Mouse (Mus musculus) intestine, embryonic 15.5 days (tissue): ENCODE measurements around the gene Tnr. TPM values are rescaled to one million over a fixed set of nuclear protein-coding genes. Genes with fewer than 3 reads are reported as not detected.

ENCODE experiments used
- ATAC-seq: fragments of 200-750 bp; cut with Nextera tagmentation; 2 replicates; pipeline ENCODE4 v1.8.0; 2017; ENCODE audit warnings: moderate TSS enrichment, moderate library complexity
- H3K27ac ChIP-seq: fragments of 300-500 bp; sonication (generic); 2 replicates; pipeline ENCODE4 v1.5.1; 2015; ENCODE audit warnings: mild to moderate bottlenecking, inconsistent platforms
- H3K27me3 ChIP-seq: fragments of 300-500 bp; sonication (generic); replicated peaks from 2 replicates; pipeline ENCODE4 v1.6.1; 2015; ENCODE audit warnings: inconsistent platforms
- H3K36me3 ChIP-seq: fragments of 300-500 bp; sonication (generic); 2 replicates; pipeline ENCODE4 v1.6.1; 2015; ENCODE audit warnings: inconsistent platforms
- H3K4me1 ChIP-seq: fragments of 300-500 bp; sonication (generic); replicated peaks from 2 replicates; pipeline ENCODE4 v1.6.1; 2015; ENCODE audit warnings: inconsistent platforms
- H3K4me2 ChIP-seq: fragments of 300-500 bp; sonication (generic); replicated peaks from 2 replicates; pipeline ENCODE4 v1.6.1; 2015; ENCODE audit warnings: mild to moderate bottlenecking, inconsistent platforms
- H3K4me3 ChIP-seq: fragments of 300-500 bp; sonication (generic); replicated peaks from 2 replicates; pipeline ENCODE4 v1.5.1; 2015; ENCODE audit warnings: inconsistent platforms
- H3K9ac ChIP-seq: fragments of 300-500 bp; sonication (generic); 2 replicates; pipeline ENCODE4 v1.6.1; 2015; ENCODE audit warnings: inconsistent platforms
- H3K9me3 ChIP-seq: fragments of 300-500 bp; sonication (generic); 2 replicates; pipeline ENCODE4 v1.6.1; 2016; ENCODE audit warnings: inconsistent platforms
- WGBS: fragments of 180-500 bp; shearing (Covaris S2); methylation state at CpG from one replicate; pipeline ENCODE4 v1.1.7; 2015; 5-methylcytosine and 5-hydroxymethylcytosine counted together
- polyA plus RNA-seq: library from polyadenylated mRNA; unstranded; fragments of >200 nt; fragmentation: Nextera tagmentation; extraction: Ambion mirVana; gene quantifications from 2 replicates; pipeline ENCODE4 v1.2.1, GENCODE M21; 2015

Gene Tnr
- polyA plus RNA-seq, 1 experiment from 2014 or later, result 0.43 TPM

GRCm38 (mm10) chr1:159745311-159745710, 221.7 kb downstream of the Tnr start:
- Histone ChIP-seq H3K27ac (no peak overlapping the region), H3K4me3 (no peak overlapping the region), H3K36me3 (no peaks in the 10 kb centered on the region), H3K9ac (no peak overlapping the region), H3K4me2 (no peak overlapping the region), H3K4me1 (no peaks in the 10 kb centered on the region), H3K27me3 (no peaks in the 10 kb centered on the region), H3K9me3 (no peaks in the 10 kb centered on the region)
- no peak for ATAC-seq
- WGBS, result 57% methylated on average over 2 of the region's 2 CpGs

- WGBS, result 68% methylated on average over 7 of the region's 7 CpGs
- no peak overlapping the region for H3K4me3 ChIP-seq
- no peaks in the 10 kb centered on the region for H3K4me1 ChIP-seq
- H3K9ac ChIP-seq, result no peak overlapping the region
- H3K27ac ChIP-seq, result no peak overlapping the region
- no peak for ATAC-seq
- no peak overlapping the region for H3K4me2 ChIP-seq
- H3K9me3 ChIP-seq, result no peaks in the 10 kb centered on the region
- H3K27me3 ChIP-seq, result no peaks in the 10 kb centered on the region
- no peaks in the 10 kb centered on the region for H3K36me3 ChIP-seq
Observed at GRCm38 (mm10) chr1:159747969-159748368, 224.4 kb downstream of the Tnr start.

GRCm38 (mm10) chr1:159750411-159750810, 226.8 kb downstream of the Tnr start:
- Histone ChIP-seq H3K27ac (no peak overlapping the region), H3K9ac (no peak overlapping the region), H3K4me1 (no peaks in the 10 kb centered on the region), H3K27me3 (no peaks in the 10 kb centered on the region), H3K36me3 (no peaks in the 10 kb centered on the region), H3K4me3 (no peak overlapping the region), H3K4me2 (no peak overlapping the region), H3K9me3 (no peaks in the 10 kb centered on the region)
- 43% methylated on average over 5 of the region's 5 CpGs for WGBS
- no peak for ATAC-seq

- 28% methylated on average over 6 of the region's 6 CpGs for WGBS
- Histone ChIP-seq H3K27me3 (no peaks in the 10 kb centered on the region), H3K4me3 (no peak overlapping the region), H3K4me2 (no peak overlapping the region), H3K9ac (no peak overlapping the region), H3K36me3 (no peaks in the 10 kb centered on the region), H3K27ac (no peak overlapping the region), H3K9me3 (no peaks in the 10 kb centered on the region), H3K4me1 (no peaks in the 10 kb centered on the region)
- ATAC-seq, result no peak
Observed at GRCm38 (mm10) chr1:159750876-159751275, 227.3 kb downstream of the Tnr start.

GRCm38 (mm10) chr1:159760970-159761369, 237.4 kb downstream of the Tnr start:
- no peaks in the 10 kb centered on the region for H3K9me3 ChIP-seq
- H3K4me3 ChIP-seq, result no peak overlapping the region
- no peak for ATAC-seq

GRCm38 (mm10) chr1:159763901-159764300, 240.3 kb downstream of the Tnr start:
- no peak overlapping the region for H3K4me3 ChIP-seq
- whole genome bisulfite sequencing, result 66% methylated on average over 2 of the region's 2 CpGs
- H3K4me1 ChIP-seq, result 0 out of 2 replicates have a peak, but pooled peaks cover 4% of the 10 kb centered on the region
- no peaks in the 10 kb centered on the region for H3K9me3 ChIP-seq
- no peak overlapping the region for H3K27ac ChIP-seq
- no peaks in the 10 kb centered on the region for H3K36me3 ChIP-seq
- H3K9ac ChIP-seq, result no peak overlapping the region
- no peaks in the 10 kb centered on the region for H3K27me3 ChIP-seq
- H3K4me2 ChIP-seq, result no peak overlapping the region
- ATAC-seq, result no peak

More at GRCm38 (mm10) chr1:159760970-159761369, 237.4 kb downstream of the Tnr start:
- no peaks in the 10 kb centered on the region for H3K36me3 ChIP-seq
- H3K9ac ChIP-seq, result no peak overlapping the region
- no peak overlapping the region for H3K4me2 ChIP-seq
- no peaks in the 10 kb centered on the region for H3K4me1 ChIP-seq
- H3K27me3 ChIP-seq, result no peaks in the 10 kb centered on the region
- no peak overlapping the region for H3K27ac ChIP-seq

- H3K4me2 ChIP-seq, result no peak overlapping the region
- 58% methylated on average over 2 of the region's 2 CpGs for WGBS
- no peak for ATAC-seq
- no peaks in the 10 kb centered on the region for H3K36me3 ChIP-seq
- no peak overlapping the region for H3K9ac ChIP-seq
- no peaks in the 10 kb centered on the region for H3K27me3 ChIP-seq
- H3K27ac ChIP-seq, result no peak overlapping the region
- no peak overlapping the region for H3K4me3 ChIP-seq
- no peaks in the 10 kb centered on the region for H3K9me3 ChIP-seq
- 0 out of 2 replicates have a peak, but pooled peaks cover 4% of the 10 kb centered on the region for H3K4me1 ChIP-seq
Observed at GRCm38 (mm10) chr1:159764897-159765296, 241.3 kb downstream of the Tnr start.

- Histone ChIP-seq H3K9me3 (no peaks in the 10 kb centered on the region), H3K36me3 (no peaks in the 10 kb centered on the region), H3K27ac (no peak overlapping the region), H3K4me2 (no peak overlapping the region), H3K4me3 (no peak overlapping the region), H3K4me1 (0 out of 2 replicates have a peak, but pooled peaks cover 4% of the 10 kb centered on the region), H3K27me3 (no peaks in the 10 kb centered on the region), H3K9ac (no peak overlapping the region)
- WGBS, result 79% methylated on average over 6 of the region's 6 CpGs
- no peak for ATAC-seq
Observed at GRCm38 (mm10) chr1:159769948-159770347, 246.4 kb downstream of the Tnr start.

GRCm38 (mm10) chr1:159773671-159774070, 250.1 kb downstream of the Tnr start:
- H3K9me3 ChIP-seq, result no peaks in the 10 kb centered on the region
- no peak overlapping the region for H3K4me3 ChIP-seq
- no peaks in the 10 kb centered on the region for H3K27me3 ChIP-seq
- H3K27ac ChIP-seq, result no peak overlapping the region
- H3K4me1 ChIP-seq, result no peaks in the 10 kb centered on the region
- 73% methylated on average over 12 of the region's 12 CpGs for WGBS
- no peaks in the 10 kb centered on the region for H3K36me3 ChIP-seq
- H3K4me2 ChIP-seq, result no peak overlapping the region
- no peak for ATAC-seq
- H3K9ac ChIP-seq, result no peak overlapping the region

GRCm38 (mm10) chr1:159775168-159775567, 251.6 kb downstream of the Tnr start:
- H3K9me3 ChIP-seq, result no peaks in the 10 kb centered on the region
- H3K27ac ChIP-seq, result no peak overlapping the region
- no peaks in the 10 kb centered on the region for H3K4me1 ChIP-seq
- no peaks in the 10 kb centered on the region for H3K36me3 ChIP-seq
- ATAC-seq, result no peak
- no peaks in the 10 kb centered on the region for H3K27me3 ChIP-seq
- H3K4me2 ChIP-seq, result no peak overlapping the region
- H3K9ac ChIP-seq, result no peak overlapping the region
- 52% methylated on average over 3 of the region's 3 CpGs for WGBS
- H3K4me3 ChIP-seq, result no peak overlapping the region

- Histone ChIP-seq H3K36me3 (no peaks in the 10 kb centered on the region), H3K27me3 (no peaks in the 10 kb centered on the region), H3K4me1 (no peaks in the 10 kb centered on the region), H3K9me3 (no peaks in the 10 kb centered on the region), H3K9ac (no peak overlapping the region), H3K4me2 (no peak overlapping the region), H3K27ac (no peak overlapping the region), H3K4me3 (no peak overlapping the region)
- 77% methylated on average over 3 of the region's 3 CpGs for WGBS
- ATAC-seq, result no peak
Observed at GRCm38 (mm10) chr1:159777107-159777506, 253.5 kb downstream of the Tnr start.

GRCm38 (mm10) chr1:159779424-159779823, 255.9 kb downstream of the Tnr start:
- no peak for ATAC-seq
- no peaks in the 10 kb centered on the region for H3K27me3 ChIP-seq
- no peaks in the 10 kb centered on the region for H3K4me1 ChIP-seq
- no peak overlapping the region for H3K27ac ChIP-seq
- no peaks in the 10 kb centered on the region for H3K36me3 ChIP-seq
- WGBS, result 83% methylated on average over 3 of the region's 3 CpGs
- H3K9me3 ChIP-seq, result no peaks in the 10 kb centered on the region
- H3K4me3 ChIP-seq, result no peak overlapping the region
- no peak overlapping the region for H3K9ac ChIP-seq
- H3K4me2 ChIP-seq, result no peak overlapping the region

- 39% methylated on average over 5 of the region's 5 CpGs for WGBS
- no peaks in the 10 kb centered on the region for H3K36me3 ChIP-seq
- no peaks in the 10 kb centered on the region for H3K27me3 ChIP-seq
- H3K4me2 ChIP-seq, result no peak overlapping the region
- H3K9ac ChIP-seq, result no peak overlapping the region
- no peaks in the 10 kb centered on the region for H3K4me1 ChIP-seq
- no peak overlapping the region for H3K27ac ChIP-seq
- no peak overlapping the region for H3K4me3 ChIP-seq
- H3K9me3 ChIP-seq, result no peaks in the 10 kb centered on the region
- ATAC-seq, result no peak; the same call in 1 of the 2 replicates
Observed at GRCm38 (mm10) chr1:159783842-159784241, 260.3 kb downstream of the Tnr start.
